Mouse (Mus musculus): Measurements from ENCODE around the gene Fcgbp. TPM values are rescaled to one million over a fixed set of nuclear protein-coding genes. Genes with fewer than 3 reads are reported as not detected.

The Fcgbp gene
- polyA plus RNA-seq, 1 experiment from 2014 or later = 43.3 TPM

DNA sequence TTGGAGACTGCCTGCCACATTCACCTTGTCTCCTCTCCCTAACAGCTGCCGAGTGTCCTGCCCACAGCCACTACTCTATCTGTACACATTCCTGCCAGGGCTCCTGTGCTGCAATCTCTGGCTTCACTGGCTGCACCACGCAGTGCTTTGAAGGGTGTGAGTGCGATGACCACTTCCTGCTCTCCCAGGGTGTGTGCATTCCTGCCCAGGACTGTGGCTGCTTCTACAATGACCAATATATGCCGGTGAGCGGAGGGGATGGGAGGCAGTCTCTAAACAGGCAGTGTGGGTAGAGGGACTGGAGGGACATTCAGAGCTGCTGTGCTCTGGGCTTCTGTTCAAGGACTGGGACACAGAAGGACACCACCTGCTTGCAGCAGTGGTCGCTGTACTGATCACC, 88.3 kb downstream of the Fcgbp start:
- no peak overlapping the region for H3K4me2 ChIP-seq
- ATAC-seq (ENCODE audit: insufficient read depth, low FRiP score, low read depth) = no peak
- H3K4me3 ChIP-seq (replicated peaks) = no peak overlapping the region
- H3K9ac ChIP-seq = no peak overlapping the region
- WGBS = 53% methylated on average over 6 of the region's 6 CpGs
- no peaks in the 10 kb centered on the region for H3K4me1 ChIP-seq
- no peaks in the 10 kb centered on the region for H3K9me3 ChIP-seq
- H3K36me3 ChIP-seq = no peaks in the 10 kb centered on the region
- no peaks in the 10 kb centered on the region for H3K27me3 ChIP-seq (replicated peaks)
- H3K27ac ChIP-seq = no peak overlapping the region

DNA sequence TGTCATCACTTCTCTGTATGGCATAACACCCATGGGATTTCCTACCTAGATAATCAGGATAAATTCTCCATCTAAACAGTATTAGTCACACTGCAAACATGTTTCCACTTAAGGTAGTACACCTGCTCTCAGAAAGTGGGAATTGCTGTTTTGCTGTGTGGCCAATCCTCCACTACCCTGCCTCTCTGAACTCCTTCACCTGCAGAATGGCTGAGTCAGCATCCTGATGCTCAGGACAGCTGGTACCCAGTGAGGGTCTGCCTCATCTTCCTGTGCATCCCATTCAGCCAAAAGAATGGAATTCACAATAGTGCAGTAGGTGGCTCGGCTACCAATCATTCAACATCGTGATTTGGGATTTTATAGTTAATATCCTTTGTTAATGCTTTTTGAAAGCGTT, 88.9 kb downstream of the Fcgbp start:
- Histone ChIP-seq H3K9me3 (no peaks in the 10 kb centered on the region), H3K4me1 (no peaks in the 10 kb centered on the region), H3K27me3 (replicated peaks) (no peaks in the 10 kb centered on the region), H3K4me2 (no peak overlapping the region), H3K36me3 (no peaks in the 10 kb centered on the region), H3K4me3 (replicated peaks) (no peak overlapping the region), H3K27ac (no peak overlapping the region), H3K9ac (no peak overlapping the region)
- no peak for ATAC-seq (ENCODE audit: insufficient read depth, low FRiP score, low read depth)
- WGBS = 76% methylated on average over 3 of the region's 3 CpGs

DNA sequence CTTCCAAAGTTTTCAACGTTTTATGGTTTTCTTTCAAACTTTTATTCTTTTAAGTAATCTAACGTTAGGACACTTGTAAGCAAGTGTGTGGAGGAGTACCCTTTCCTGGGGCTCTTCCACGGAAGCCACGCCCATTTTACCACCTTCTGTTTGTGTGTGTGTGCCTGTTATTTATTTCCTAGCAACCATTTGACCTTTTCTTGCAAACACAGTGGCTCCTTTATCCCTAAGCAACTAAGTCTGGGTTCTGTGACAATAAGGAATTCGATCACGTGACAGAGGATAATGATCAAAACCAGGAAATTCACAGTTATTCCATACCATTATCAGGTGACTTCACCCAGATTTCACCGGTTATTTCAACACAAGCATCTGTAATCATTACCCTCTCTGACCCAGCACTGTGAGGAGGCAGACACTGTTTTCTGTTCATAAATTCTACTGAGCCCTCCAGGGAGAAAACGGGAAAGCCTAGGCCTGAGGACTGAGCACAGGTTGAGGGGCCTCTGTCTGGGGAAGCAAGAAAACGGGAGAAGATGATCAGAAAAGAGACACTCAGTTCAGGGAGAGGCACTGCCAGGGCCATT, 90.2 kb downstream of the Fcgbp start:
- no peak overlapping the region for H3K27ac ChIP-seq
- no peak overlapping the region for H3K4me2 ChIP-seq
- no peak overlapping the region for H3K9ac ChIP-seq
- no peaks in the 10 kb centered on the region for H3K9me3 ChIP-seq
- H3K36me3 ChIP-seq = no peaks in the 10 kb centered on the region
- no peak for ATAC-seq (ENCODE audit: insufficient read depth, low FRiP score, low read depth)
- no peaks in the 10 kb centered on the region for H3K27me3 ChIP-seq (replicated peaks)
- no peaks in the 10 kb centered on the region for H3K4me1 ChIP-seq
- WGBS = 42% methylated on average over 9 of the region's 9 CpGs
- H3K4me3 ChIP-seq (replicated peaks) = no peak overlapping the region

- 75% methylated on average over 6 of the region's 6 CpGs for WGBS
- no peaks in the 10 kb centered on the region for H3K9me3 ChIP-seq
- no peaks in the 10 kb centered on the region for H3K36me3 ChIP-seq
- H3K4me3 ChIP-seq (replicated peaks) = no peak overlapping the region
- no peaks in the 10 kb centered on the region for H3K27me3 ChIP-seq (replicated peaks)
- no peak overlapping the region for H3K9ac ChIP-seq
- H3K4me1 ChIP-seq = peaks cover 9% of the 10 kb centered on the region; the same call in 1 of the 2 replicates
- H3K4me2 ChIP-seq = no peak overlapping the region
- ATAC-seq (ENCODE audit: insufficient read depth, low FRiP score, low read depth) = no peak
- H3K27ac ChIP-seq = no peak overlapping the region
Observed at GRCm38 (mm10) chr7:28165406-28165805, 94.4 kb downstream of the Fcgbp start.

GRCm38 (mm10) chr7:28168320-28169115, 97.5 kb downstream of the Fcgbp start:
- Histone ChIP-seq H3K4me3 (replicated peaks) (peak overlapping the region; percentile 84), H3K36me3 (no peaks in the 10 kb centered on the region), H3K27ac (peak overlapping the region; percentile 89), H3K4me1 (peaks cover 25% of the 10 kb centered on the region), H3K27me3 (replicated peaks) (no peaks in the 10 kb centered on the region), H3K9ac (peak overlapping the region; percentile 37), H3K9me3 (no peaks in the 10 kb centered on the region), H3K4me2 (peak overlapping the region; percentile 84)
- no peak; the same call in 1 of the 2 replicates for ATAC-seq (ENCODE audit: insufficient read depth, low FRiP score, low read depth)
- 11% methylated on average over 9 of the region's 9 CpGs for WGBS

- H3K27me3 ChIP-seq (replicated peaks) = no peaks in the 10 kb centered on the region
- H3K9me3 ChIP-seq = no peaks in the 10 kb centered on the region
- under 1% methylated on average over 80 of the region's 80 CpGs for WGBS
Observed at GRCm38 (mm10) chr7:28169489-28170422, 98.7 kb downstream of the Fcgbp start, which contains the start of gene Fbl. Gene Fbl (plus strand): TSS chr7:28169710.

More at GRCm38 (mm10) chr7:28169489-28170422, 98.7 kb downstream of the Fcgbp start, which contains the start of gene Fbl:
- Histone ChIP-seq H3K4me3 (replicated peaks) (peak within 1 kb of the TSS; percentile 84), H3K9ac (peak within 1 kb of the TSS; percentile 70), H3K27ac (peak within 1 kb of the TSS; percentile 89), H3K4me1 (peaks cover 25% of the 10 kb centered on the region), H3K4me2 (peak within 1 kb of the TSS; percentile 84), H3K36me3 (no peaks in the 10 kb centered on the region)
- peak; percentile 92 for ATAC-seq (ENCODE audit: insufficient read depth, low FRiP score, low read depth)

Other genes with a start within 250 kb of the Fcgbp start
- gene Zfp59, start 232.6 kb upstream of the Fcgbp start, polyA plus RNA-seq (2015; fragmentation: Nextera tagmentation; extraction: Ambion mirVana) = 6.1 and 6.8 TPM in 2 replicates
- 3.9 and 4.6 TPM in 2 replicates for gene Zfp607a, start 213.7 kb upstream of the Fcgbp start, polyA plus RNA-seq (2015; fragmentation: Nextera tagmentation; extraction: Ambion mirVana)
- gene Zfp974, start 141.8 kb upstream of the Fcgbp start, polyA plus RNA-seq (2015; fragmentation: Nextera tagmentation; extraction: Ambion mirVana) = 9.4 and 10.3 TPM in 2 replicates
- 18.3 and 20.0 TPM in 2 replicates for gene Zfp780b, start 92.1 kb upstream of the Fcgbp start, polyA plus RNA-seq (2015; fragmentation: Nextera tagmentation; extraction: Ambion mirVana)
- gene Zfp850, start 57.1 kb upstream of the Fcgbp start, polyA plus RNA-seq (2015; fragmentation: Nextera tagmentation; extraction: Ambion mirVana) = 3.3 and 3.9 TPM in 2 replicates
- gene Psmc4, start 21.1 kb upstream of the Fcgbp start, polyA plus RNA-seq (2015; fragmentation: Nextera tagmentation; extraction: Ambion mirVana) = 243 and 255 TPM in 2 replicates
- gene 9530053A07Rik, start 58.2 kb downstream of the Fcgbp start, polyA plus RNA-seq (2015; fragmentation: Nextera tagmentation; extraction: Ambion mirVana) = 0.04 and 0.05 TPM in 2 replicates
- 108 and 135 TPM in 2 replicates for gene Fbl, start 98.5 kb downstream of the Fcgbp start, polyA plus RNA-seq (2015; fragmentation: Nextera tagmentation; extraction: Ambion mirVana)
- 8.1 and 9.3 TPM in 2 replicates for gene Dyrk1b, start 108.2 kb downstream of the Fcgbp start, polyA plus RNA-seq (2015; fragmentation: Nextera tagmentation; extraction: Ambion mirVana)
- 8.2 and 8.6 TPM in 2 replicates for gene Eid2, start 196.6 kb downstream of the Fcgbp start, polyA plus RNA-seq (2015; fragmentation: Nextera tagmentation; extraction: Ambion mirVana)
- gene Eid2b, start 206.5 kb downstream of the Fcgbp start, polyA plus RNA-seq (2015; fragmentation: Nextera tagmentation; extraction: Ambion mirVana) = 11.5 and 12.0 TPM in 2 replicates
- gene Selenov, start 219.9 kb downstream of the Fcgbp start, polyA plus RNA-seq (2015; fragmentation: Nextera tagmentation; extraction: Ambion mirVana) = 0.30 and 0.59 TPM in 2 replicates
- 3.8 and 3.9 TPM in 2 replicates for gene Dll3, start 231.0 kb downstream of the Fcgbp start, polyA plus RNA-seq (2015; fragmentation: Nextera tagmentation; extraction: Ambion mirVana)
- gene Timm50, start 240.8 kb downstream of the Fcgbp start, polyA plus RNA-seq (2015; fragmentation: Nextera tagmentation; extraction: Ambion mirVana) = 137 and 138 TPM in 2 replicates

All from stomach, embryonic 15.5 days (tissue).